Mouse (Mus musculus) heart, postnatal 10 days (tissue): ENCODE measurements around the gene Paox. TPM values are rescaled to one million over a fixed set of nuclear protein-coding genes. Genes with fewer than 3 reads are reported as not detected.

Source experiments
- DNase-seq, 2 experiments: peaks; one replicate each; pipeline ENCODE4 v3.0.0; 2021
- intact Hi-C: fragments of 180-260 bp; cut with DNase I; formaldehyde crosslinking; loops from one replicate; pipeline ENCODE4 v1.15.1; 2025
- total RNA-seq, 2 experiments: library from RNA; stranded (reverse); gene quantifications; 2 replicates each; pipeline ENCODE4 v1.2.3; 2021

The Paox gene
- total RNA-seq, 2 experiments from 2014 or later: 4.1 to 5.6 TPM

GRCm38 (mm10) chr7:140160363-140160762, 44.8 kb downstream of the Paox start:
- DNase-seq: no peak
- intact Hi-C loops: no loop called here

- intact Hi-C loops: no loop called here
- no peak for DNase-seq
These were observed 49.1 kb downstream of the Paox start, which contains the start of gene Olfr522 for GRCm38 (mm10) chr7:140164664-140165063. Gene Olfr522 (minus strand): TSS chr7:140164764.

- DNase-seq: no peak
- intact Hi-C loops: no loop called here
These were observed 52.4 kb downstream of the Paox start for GRCm38 (mm10) chr7:140167950-140168349.

- intact Hi-C loops: no loop called here
- DNase-seq: no peak
These were observed 53.8 kb downstream of the Paox start for GRCm38 (mm10) chr7:140169386-140169785.

GRCm38 (mm10) chr7:140170863-140171262, 55.3 kb downstream of the Paox start:
- intact Hi-C loops: no loop called here
- no peak for DNase-seq

- intact Hi-C loops: no loop called here
- no peak for DNase-seq
These were observed 57.3 kb downstream of the Paox start, which contains the start of gene Olfr523 for GRCm38 (mm10) chr7:140172936-140173335. Gene Olfr523 (plus strand): TSS chr7:140173217.

- no peak for DNase-seq
- intact Hi-C loops: no loop called here
These were observed 63.6 kb downstream of the Paox start for GRCm38 (mm10) chr7:140179176-140179575.

- no peak for DNase-seq
- intact Hi-C loops: no loop called here
These were observed 65.1 kb downstream of the Paox start for GRCm38 (mm10) chr7:140180692-140181091.

- no peak for DNase-seq
- intact Hi-C loops: no loop called here
These were observed 68.6 kb downstream of the Paox start for GRCm38 (mm10) chr7:140184206-140184605.

Other genes with a start within 250 kb of the Paox start
- gene Kndc1, start 221.1 kb upstream of the Paox start, total RNA-seq: not detected
- gene Utf1, start 172.0 kb upstream of the Paox start, total RNA-seq: not detected
- gene 6430531B16Rik, start 137.0 kb upstream of the Paox start, total RNA-seq: not detected
- gene Adam8, start 123.2 kb upstream of the Paox start, total RNA-seq: under 1 TPM; 0.30 to 0.86 TPM
- gene Zfp511, start 79.4 kb upstream of the Paox start, total RNA-seq: 10 to 100 TPM; 13.1 to 13.8 TPM
- 10 to 100 TPM; 36.5 to 37.1 TPM for gene Tubgcp2, start 79.1 kb upstream of the Paox start, total RNA-seq
- not detected for gene Msx3, start 66.7 kb upstream of the Paox start, total RNA-seq
- under 1 TPM in 1 of 2 experiments, not detected in 1; 0.25 TPM for gene Caly, start 33.3 kb upstream of the Paox start, total RNA-seq
- gene Prap1, start 22.4 kb upstream of the Paox start, total RNA-seq: not detected
- 10 to 100 TPM; 90.7 to 93.7 TPM for gene Fuom, start 13.4 kb upstream of the Paox start, total RNA-seq
- 100 to 1,000 TPM; 240 to 272 TPM for gene Echs1, start 677 bp downstream of the Paox start, total RNA-seq
- 10 to 100 TPM; 22.9 to 25.3 TPM for gene Mtg1, start 21.8 kb downstream of the Paox start, total RNA-seq
- under 1 TPM; 0.50 to 0.55 TPM for gene Sprn, start 39.1 kb downstream of the Paox start, total RNA-seq
- gene Olfr522, start 49.0 kb downstream of the Paox start, total RNA-seq: not detected
- gene Olfr523, start 57.4 kb downstream of the Paox start, total RNA-seq: not detected
- gene Olfr524, start 90.2 kb downstream of the Paox start, total RNA-seq: not detected
- gene Cd163l1, start 102.5 kb downstream of the Paox start, total RNA-seq: not detected
- not detected for gene 5830411N06Rik, start 131.5 kb downstream of the Paox start, total RNA-seq
- not detected for gene Olfr525, start 205.1 kb downstream of the Paox start, total RNA-seq
- not detected for gene Olfr527, start 218.2 kb downstream of the Paox start, total RNA-seq
- not detected for gene Olfr60, start 245.9 kb downstream of the Paox start, total RNA-seq